Mouse (Mus musculus) lung, adult 2 months (tissue): ENCODE measurements around the gene Adcy4. TPM values are rescaled to one million over a fixed set of nuclear protein-coding genes. Genes with fewer than 3 reads are reported as not detected.

ENCODE experiments used
- DNase-seq: peaks from one replicate; pipeline ENCODE4 v3.0.0; 2022
- H3K4me1 ChIP-seq: fragments of 200-500 bp; 2 replicates; pipeline ENCODE4 v1.6.1; 2011; ENCODE audit warnings: low read length; ENCODE audit not compliant: control insufficient read depth, insufficient read depth
- H3K4me3 ChIP-seq: fragments of 200-500 bp; replicated peaks from 2 replicates; pipeline ENCODE3; 2011; ENCODE audit warnings: low read depth, mild to moderate bottlenecking, control low read depth, low read length; ENCODE audit errors: extremely low read depth
- CTCF ChIP-seq: fragments of 200-500 bp; IDR thresholded peaks from 2 replicates; pipeline ENCODE4 v1.5.1; 2011; ENCODE audit warnings: mild to moderate bottlenecking, low read length, control low read depth; ENCODE audit not compliant: insufficient read depth
- POLR2A ChIP-seq: fragments of 200-500 bp; IDR thresholded peaks from 2 replicates; pipeline ENCODE4 v1.6.1; 2011; ENCODE audit warnings: low read depth, mild to moderate bottlenecking, control low read depth, low read length, borderline replicate concordance; ENCODE audit errors: extremely low read depth
- WGBS: fragments of 180-500 bp; shearing (Covaris S2); methylation state at CpG from one replicate; pipeline ENCODE4 v1.1.7; 2018; 5-methylcytosine and 5-hydroxymethylcytosine counted together
- polyA plus RNA-seq: library from polyadenylated mRNA; depleted of rRNA; stranded (reverse); fragments of >200 nt; gene quantifications from 2 replicates; pipeline ENCODE4 v1.2.3, GENCODE M21; 2012

Adcy4 gene
- polyA plus RNA-seq, 1 experiment, result 157 TPM

GRCm38 (mm10) chr14:55824001-55824480, 40.1 kb upstream of the Adcy4 start:
- TF ChIP-seq POLR2A (no peak), CTCF (no peak)
- DNase-seq, result peak; percentile 65
- Histone ChIP-seq H3K4me1 (peaks cover 3% of the 10 kb centered on the region; the same call in 1 of the 2 replicates), H3K4me3 (peak overlapping the region; percentile 82)
- 8% methylated on average over 10 of the region's 10 CpGs for WGBS

- under 1% methylated on average over 46 of the region's 46 CpGs for WGBS
Observed at GRCm38 (mm10) chr14:55822991-55823762, 39.3 kb upstream of the Adcy4 start, which contains the start of gene Nfatc4. Nfatc4 (plus strand) TSS chr14:55823144.

GRCm38 (mm10) chr14:55822435-55822990, 38.6 kb upstream of the Adcy4 start:
- Histone ChIP-seq H3K4me3 (peak overlapping the region; percentile 82), H3K4me1 (peaks cover 3% of the 10 kb centered on the region; the same call in 1 of the 2 replicates)
- DNase-seq, result peak; percentile 77
- TF ChIP-seq CTCF (peak; percentile 99), POLR2A (no peak)
- 3% methylated on average over 13 of the region's 13 CpGs for WGBS

More at GRCm38 (mm10) chr14:55822991-55823762, 39.3 kb upstream of the Adcy4 start, which contains the start of gene Nfatc4:
- Histone ChIP-seq H3K4me3 (peak within 1 kb of the TSS; percentile 82), H3K4me1 (peaks cover 3% of the 10 kb centered on the region; the same call in 1 of the 2 replicates)
- peak; percentile 83 for DNase-seq
- TF ChIP-seq CTCF (no peak), POLR2A (peak; percentile 50; the same call in 1 of the 2 replicates)

- peak; percentile 0 for DNase-seq
- Histone ChIP-seq H3K4me3 (no peak overlapping the region), H3K4me1 (peaks cover 3% of the 10 kb centered on the region; the same call in 1 of the 2 replicates)
- TF ChIP-seq CTCF (no peak), POLR2A (no peak)
- WGBS, result 86% methylated on average over 9 of the region's 9 CpGs
Observed at GRCm38 (mm10) chr14:55820576-55820975, 36.7 kb upstream of the Adcy4 start.

GRCm38 (mm10) chr14:55819845-55820405, 36.0 kb upstream of the Adcy4 start:
- no peak for TF ChIP-seq CTCF
- TF ChIP-seq POLR2A, result no peak
- Histone ChIP-seq H3K4me1 (peaks cover 3% of the 10 kb centered on the region; the same call in 1 of the 2 replicates), H3K4me3 (no peak overlapping the region)
- peak; percentile 0 for DNase-seq
- WGBS, result 85% methylated on average over 7 of the region's 7 CpGs

- WGBS, result 18% methylated on average over 17 of the region's 17 CpGs
- peak; percentile 67 for DNase-seq
- TF ChIP-seq CTCF (no peak), POLR2A (no peak)
- H3K4me1 ChIP-seq, result no peaks in the 10 kb centered on the region
- H3K4me3 ChIP-seq, result peak overlapping the region; percentile 55
Observed at GRCm38 (mm10) chr14:55815310-55815751, 31.4 kb upstream of the Adcy4 start.

- peak; percentile 66 for DNase-seq
- H3K4me1 ChIP-seq, result no peaks in the 10 kb centered on the region
- WGBS, result 23% methylated on average over 16 of the region's 16 CpGs
- no peak for TF ChIP-seq CTCF
- no peak for TF ChIP-seq POLR2A
- peak overlapping the region; percentile 55 for H3K4me3 ChIP-seq
Observed at GRCm38 (mm10) chr14:55814885-55815284, 31.0 kb upstream of the Adcy4 start.

- peak overlapping the region; percentile 24 for H3K4me3 ChIP-seq
- TF ChIP-seq POLR2A (peak; percentile 57; the same call in 1 of the 2 replicates), CTCF (no peak)
- no peaks in the 10 kb centered on the region for H3K4me1 ChIP-seq
- no peak for DNase-seq
- 41% methylated on average over 15 of the region's 15 CpGs for WGBS
Observed at GRCm38 (mm10) chr14:55795380-55796163, 11.7 kb upstream of the Adcy4 start.

GRCm38 (mm10) chr14:55793946-55794345, 10.1 kb upstream of the Adcy4 start:
- DNase-seq, result no peak
- TF ChIP-seq CTCF (no peak), POLR2A (no peak)
- no peak overlapping the region for H3K4me3 ChIP-seq
- H3K4me1 ChIP-seq, result no peaks in the 10 kb centered on the region
- WGBS, result 61% methylated on average over 2 of the region's 2 CpGs
